Comparison of ENCODE assay signal across 30 mouse cellular contexts in genomic region chr8:46849458-46849857, GRCm38 (mm10).
DNase-seq lines count a peak whose midpoint lies in the region; ATAC-seq and TF ChIP-seq lines count a peak whose summit lies in the region.
"Had no signal": no experiment of that assay in that cellular context is flagged by ENCODE, and none has a peak within 500 bp of the region (broad histone marks: within the 10 kb centered on the region; RNA-seq: fewer than 3 reads in every experiment).

No protein-coding gene starts in this region.

- TF ChIP-seq EP300 in lung, postnatal 0 days (IDR thresholded peaks at IDR 0.05) = no peak

- H3K79me2 ChIP-seq in macrophage (ENCODE audit: inconsistent target) = peaks cover 22% of the 10 kb centered on the region; the same call in 1 of the 2 replicates

- WGBS in kidney, embryonic 15.5 days = 13% methylated on average over 2 of the region's 2 CpGs
- 38% methylated on average over 2 of the region's 2 CpGs for WGBS in lung, postnatal 0 days
- WGBS in macrophage (ENCODE audit: missing documents) = 8% methylated on average over 2 of the region's 2 CpGs

- H3K27me3 ChIP-seq in kidney, embryonic 15.5 days = no peaks in the 10 kb centered on the region
- no peaks in the 10 kb centered on the region for H3K27me3 ChIP-seq in lung, postnatal 0 days (replicated peaks; ENCODE audit: insufficient read depth, low read length)
- H3K27me3 ChIP-seq: embryonic facial prominence, embryonic 15.5 days; forebrain, embryonic 13.5 days; hindbrain, embryonic 15.5 days; liver, embryonic 15.5 days; megakaryocyte, embryonic 14.5 days; midbrain, embryonic 12.5 days; neural tube, embryonic 12.5 days; Patski had no signal

- ATAC-seq in kidney, embryonic 15.5 days (replicated peaks; ENCODE audit: low FRiP score) = no peak
- ATAC-seq in lung, postnatal 0 days = no peak
- ATAC-seq: forebrain, embryonic 13.5 days; Patski had no signal

- H3K9ac ChIP-seq in kidney, embryonic 15.5 days = no peak overlapping the region
- H3K9ac ChIP-seq in lung, postnatal 0 days (replicated peaks; ENCODE audit: low read depth) = no peak overlapping the region
- H3K9ac ChIP-seq: embryonic facial prominence, embryonic 15.5 days; forebrain, embryonic 13.5 days; hindbrain, embryonic 15.5 days; liver, embryonic 15.5 days; midbrain, embryonic 12.5 days; neural tube, embryonic 12.5 days had no signal

- peak overlapping the region; percentile 65 for H3K27ac ChIP-seq in kidney, embryonic 15.5 days
- 0 out of 2 replicates have a peak overlapping the region, but pooled peaks have one; percentile 32 for H3K27ac ChIP-seq in lung, postnatal 0 days (ENCODE audit: low read length)
- H3K27ac ChIP-seq in macrophage = peak overlapping the region; percentile 99
- H3K27ac ChIP-seq: forebrain, embryonic 13.5 days; hindbrain, embryonic 10.5 days; hindbrain, embryonic 15.5 days; midbrain, embryonic 12.5 days; neural tube, embryonic 12.5 days had no signal

- no peak for DNase-seq in kidney, adult 18-20 months
- no peak for DNase-seq in lung, postnatal 0 days (ENCODE audit: low spot score)
- DNase-seq in lung, postnatal 14 days = no peak
- peak; percentile 22 for DNase-seq in induced T-regulatory cell, adult 2 months (ENCODE audit: low read depth)
- no peak for DNase-seq in cerebellum, adult 8-10 months
- no peak for DNase-seq in frontal cortex, postnatal 14 days (ENCODE audit: low spot score in 2 of 2)
- DNase-seq: adrenal gland, postnatal 25 days; cerebellum, adult 18-20 months; cerebellum, postnatal 14 days; gastrocnemius, postnatal 10 days; heart, postnatal 14 days; kidney, adult 2 months; kidney, postnatal 14 days; layer of hippocampus, adult 9-11 months; right cerebral cortex, adult 18-20 months; thymus, adult 18-20 months; thymus, postnatal 36 days had no signal

- no peak for TF ChIP-seq CTCF in lung, postnatal 0 days (IDR thresholded peaks at IDR 0.05)

- H3K36me3 ChIP-seq in kidney, embryonic 15.5 days = peaks cover 22% of the 10 kb centered on the region
- H3K36me3 ChIP-seq in lung, postnatal 0 days (ENCODE audit: insufficient read depth, low read length) = 0 out of 2 replicates have a peak, but pooled peaks cover 7% of the 10 kb centered on the region
- peaks cover 23% of the 10 kb centered on the region for H3K36me3 ChIP-seq in macrophage (ENCODE audit: inconsistent target)

- peaks cover 22% of the 10 kb centered on the region for H3K4me1 ChIP-seq in kidney, embryonic 15.5 days
- H3K4me1 ChIP-seq in lung, postnatal 0 days (ENCODE audit: insufficient read depth, low read depth, low read length) = peaks cover 13% of the 10 kb centered on the region
- H3K4me1 ChIP-seq: forebrain, embryonic 13.5 days; hindbrain, embryonic 15.5 days; midbrain, embryonic 12.5 days had no signal

- no peak overlapping the region for H3K4me3 ChIP-seq in kidney, embryonic 15.5 days (replicated peaks)
- no peak overlapping the region for H3K4me3 ChIP-seq in lung, postnatal 0 days (ENCODE audit: low read depth, low read length)
- no peak overlapping the region for H3K4me3 ChIP-seq in macrophage (ENCODE audit: inconsistent target)
- H3K4me3 ChIP-seq: embryonic facial prominence, embryonic 10.5 days; embryonic facial prominence, embryonic 15.5 days; forebrain, embryonic 13.5 days; hindbrain, embryonic 10.5 days; hindbrain, embryonic 15.5 days; liver, embryonic 15.5 days; midbrain, embryonic 12.5 days; myocyte; neural tube, embryonic 12.5 days had no signal

- no peaks in the 10 kb centered on the region for H3K9me3 ChIP-seq in kidney, embryonic 15.5 days (replicated peaks)
- no peaks in the 10 kb centered on the region for H3K9me3 ChIP-seq in lung, postnatal 0 days (ENCODE audit: low read length)
- H3K9me3 ChIP-seq: embryonic facial prominence, embryonic 10.5 days; embryonic facial prominence, embryonic 15.5 days; forebrain, embryonic 13.5 days; hindbrain, embryonic 10.5 days; hindbrain, embryonic 15.5 days; liver, embryonic 15.5 days; megakaryocyte, embryonic 14.5 days; midbrain, embryonic 12.5 days; neural tube, embryonic 12.5 days had no signal

- no peak overlapping the region for H3K4me2 ChIP-seq in kidney, embryonic 15.5 days
- H3K4me2 ChIP-seq in lung, postnatal 0 days (replicated peaks; ENCODE audit: low read depth, low read length) = no peak overlapping the region
- H3K4me2 ChIP-seq: embryonic facial prominence, embryonic 15.5 days; forebrain, embryonic 13.5 days; hindbrain, embryonic 15.5 days; liver, embryonic 15.5 days; midbrain, embryonic 12.5 days; neural tube, embryonic 12.5 days had no signal

Comparison
In these comparisons a context has a peak if more than half of its experiments do, and no peak if none do; other contexts are left out.
1. H3K27ac ChIP-seq: peak in every context shown above with its lines; median percentile 99 in macrophage; 65 in kidney, embryonic 15.5 days; 32 in lung, postnatal 0 days.